Mouse (Mus musculus) neural tube, embryonic 15.5 days (tissue): Measurements from ENCODE around the gene Matn4. TPM values are rescaled to one million over a fixed set of nuclear protein-coding genes. Genes with fewer than 3 reads are reported as not detected.
"Not testable (repeated sequence)": the region's sequence is repeated elsewhere in the genome, so short reads cannot be mapped to it uniquely, and the experiment has no call there.

Experiments used
- ATAC-seq: fragments of 200-750 bp; cut with Nextera tagmentation; 2 replicates; pipeline ENCODE4 v1.8.0; 2017; ENCODE audit warnings: mild to moderate bottlenecking, moderate TSS enrichment, moderate library complexity; ENCODE audit not compliant: low FRiP score
- H3K27ac ChIP-seq: fragments of 300-500 bp; sonication (generic); replicated peaks from 2 replicates; pipeline ENCODE4 v1.5.1; 2015; ENCODE audit warnings: mild to moderate bottlenecking, inconsistent platforms
- H3K27me3 ChIP-seq: fragments of 300-500 bp; sonication (generic); replicated peaks from 2 replicates; pipeline ENCODE4 v1.6.1; 2015; ENCODE audit warnings: inconsistent platforms
- H3K36me3 ChIP-seq: fragments of 300-500 bp; sonication (generic); 2 replicates; pipeline ENCODE4 v1.6.1; 2015; ENCODE audit warnings: inconsistent platforms
- H3K4me1 ChIP-seq: fragments of 300-500 bp; sonication (generic); 2 replicates; pipeline ENCODE4 v1.6.1; 2015; ENCODE audit warnings: inconsistent platforms
- H3K4me2 ChIP-seq: fragments of 300-500 bp; sonication (generic); 2 replicates; pipeline ENCODE4 v1.6.1; 2015; ENCODE audit warnings: inconsistent platforms, mild to moderate bottlenecking, moderate library complexity
- H3K4me3 ChIP-seq: fragments of 300-500 bp; sonication (generic); replicated peaks from 2 replicates; pipeline ENCODE4 v1.5.1; 2015; ENCODE audit warnings: mild to moderate bottlenecking, inconsistent platforms
- H3K9ac ChIP-seq: fragments of 300-500 bp; sonication (generic); replicated peaks from 2 replicates; pipeline ENCODE4 v1.6.1; 2015; ENCODE audit warnings: mild to moderate bottlenecking, inconsistent platforms
- H3K9me3 ChIP-seq: fragments of 300-500 bp; sonication (generic); replicated peaks from 2 replicates; pipeline ENCODE4 v1.6.1; 2016; ENCODE audit warnings: inconsistent platforms
- WGBS: fragments of 180-500 bp; shearing (Covaris S2); methylation state at CpG from one replicate; pipeline ENCODE4 v1.1.7; 2015; ENCODE audit warnings: mixed read lengths; 5-methylcytosine and 5-hydroxymethylcytosine counted together
- microRNA-seq: library from miRNA; unstranded; fragments of <30 nt; microRNA quantifications from one replicate; pipeline ENCODE4, GENCODE M21; 2017
- polyA plus RNA-seq: library from polyadenylated mRNA; unstranded; fragments of >200 nt; fragmentation: Nextera tagmentation; extraction: Ambion mirVana; gene quantifications from 2 replicates; pipeline ENCODE4 v1.2.1, GENCODE M21; 2015

The Matn4 gene
- polyA plus RNA-seq, 1 experiment from 2014 or later = 8.5 TPM

DNA sequence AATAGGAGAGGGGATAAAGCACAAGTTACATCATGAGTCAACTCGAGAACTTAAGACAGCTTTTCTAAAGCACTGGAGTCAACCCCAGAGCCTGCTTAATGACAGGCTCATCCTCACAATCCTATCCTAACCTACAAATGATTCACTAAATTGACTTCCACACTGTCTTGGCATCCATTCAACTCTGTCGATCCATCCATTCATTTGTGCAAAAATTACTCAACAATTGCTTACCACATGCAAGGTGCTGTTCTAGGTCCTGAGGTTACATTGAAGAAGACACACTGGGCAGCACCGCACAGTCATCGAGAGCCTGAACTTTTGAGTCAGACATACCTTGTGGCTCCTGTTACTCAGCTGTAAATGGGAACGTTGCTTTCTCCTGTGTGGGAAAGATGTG is 45.9 kb downstream of the Matn4 start:
- no peaks in the 10 kb centered on the region for H3K27me3 ChIP-seq
- H3K36me3 ChIP-seq = no peaks in the 10 kb centered on the region
- no peaks in the 10 kb centered on the region for H3K4me1 ChIP-seq
- no peak overlapping the region for H3K4me2 ChIP-seq
- no peak overlapping the region for H3K27ac ChIP-seq
- H3K4me3 ChIP-seq = no peak overlapping the region
- WGBS = 83% methylated on average over 5 of the region's 5 CpGs
- no peak overlapping the region for H3K9ac ChIP-seq
- no peaks in the 10 kb centered on the region for H3K9me3 ChIP-seq
- no peak for ATAC-seq

DNA sequence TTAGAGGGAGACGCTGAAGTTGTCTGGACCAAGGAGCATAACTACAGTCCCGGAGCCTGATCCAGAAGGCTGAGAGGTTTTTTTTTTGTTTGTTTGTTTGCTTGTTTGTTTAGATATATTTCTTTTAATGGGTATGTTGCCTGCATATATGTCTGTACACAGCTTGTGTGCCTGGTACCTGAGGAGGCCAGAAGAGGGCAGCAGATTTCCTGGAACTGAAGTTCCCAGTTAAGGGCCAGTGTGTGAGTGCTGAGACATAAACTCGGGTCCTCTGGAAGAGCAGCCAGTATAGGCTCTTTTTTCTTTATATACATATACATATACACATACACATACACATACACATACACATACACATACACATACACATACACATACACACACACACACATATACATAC is 46.6 kb downstream of the Matn4 start:
- H3K36me3 ChIP-seq = no peaks in the 10 kb centered on the region
- ATAC-seq = no peak
- no peak overlapping the region for H3K27ac ChIP-seq
- H3K4me3 ChIP-seq = no peak overlapping the region
- 85% methylated on average over 3 of the region's 3 CpGs for WGBS
- H3K9me3 ChIP-seq = no peaks in the 10 kb centered on the region
- no peaks in the 10 kb centered on the region for H3K27me3 ChIP-seq
- H3K9ac ChIP-seq = no peak overlapping the region
- H3K4me2 ChIP-seq = no peak overlapping the region
- H3K4me1 ChIP-seq = no peaks in the 10 kb centered on the region

DNA sequence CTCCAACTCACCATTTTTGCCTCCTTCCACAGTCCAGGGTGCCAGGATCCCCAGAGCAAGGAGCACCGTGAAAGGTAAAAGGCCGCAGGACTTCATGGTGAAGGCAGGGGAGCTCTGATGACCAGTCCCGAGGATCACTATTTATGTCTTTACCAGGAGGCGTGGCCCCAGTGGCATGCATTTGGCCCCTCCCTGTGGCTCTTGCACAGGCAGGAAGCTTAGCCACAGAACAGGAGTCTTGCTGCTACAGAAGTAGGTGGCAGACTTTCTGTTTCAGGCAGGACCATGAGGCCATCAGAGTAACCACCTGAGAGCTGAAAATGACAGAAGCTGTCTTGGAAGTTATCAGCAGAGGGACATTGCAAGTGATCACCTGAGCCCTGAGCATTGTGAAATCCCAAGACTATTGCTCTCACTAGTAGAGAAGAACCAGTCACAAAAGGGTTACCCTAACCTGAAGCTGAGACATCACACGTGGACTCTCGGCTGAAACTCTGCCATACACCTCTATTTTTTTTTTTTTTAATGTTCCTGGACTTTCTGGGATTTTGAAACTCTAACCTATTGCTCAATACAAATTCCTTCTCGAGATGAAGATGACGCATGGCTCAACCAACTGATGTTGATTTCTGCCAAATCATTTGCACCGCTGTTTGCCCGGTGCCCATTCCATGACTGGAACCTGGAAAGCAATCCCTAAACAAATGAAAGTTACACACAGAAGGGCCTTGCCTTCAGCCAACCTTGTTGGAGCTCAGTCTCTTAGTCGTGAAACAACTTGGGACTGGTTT is 48.6 kb downstream of the Matn4 start:
- 81% methylated on average over 11 of the region's 11 CpGs for WGBS
- H3K9ac ChIP-seq = no peak overlapping the region
- no peak overlapping the region for H3K27ac ChIP-seq

DNA sequence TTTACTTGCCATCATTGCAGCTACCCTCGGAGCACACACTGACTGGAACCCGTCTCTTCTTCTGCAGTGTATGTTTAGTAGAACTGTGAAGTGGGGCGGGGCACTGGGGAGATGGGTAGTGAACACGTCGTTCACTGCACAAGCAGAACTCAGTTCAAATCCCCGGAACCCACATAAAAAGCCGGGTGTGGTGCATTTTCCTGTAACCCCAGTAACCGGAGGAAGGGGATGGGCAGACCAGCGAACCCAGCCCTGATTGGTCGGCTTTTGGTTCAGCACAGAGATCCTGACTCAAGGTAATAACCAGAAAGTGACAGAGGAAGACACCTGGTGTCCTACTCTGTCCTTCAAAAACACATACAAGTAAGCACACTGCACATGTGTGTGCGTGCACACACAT is 51.6 kb downstream of the Matn4 start:
- no peak overlapping the region for H3K4me2 ChIP-seq
- no peaks in the 10 kb centered on the region for H3K4me1 ChIP-seq
- no peak overlapping the region for H3K9ac ChIP-seq
- H3K36me3 ChIP-seq = no peaks in the 10 kb centered on the region
- WGBS = 91% methylated on average over 11 of the region's 11 CpGs
- H3K9me3 ChIP-seq = no peaks in the 10 kb centered on the region
- H3K27me3 ChIP-seq = no peaks in the 10 kb centered on the region
- H3K4me3 ChIP-seq = no peak overlapping the region
- H3K27ac ChIP-seq = no peak overlapping the region
- no peak for ATAC-seq

More for the DNA sequence above, 48.6 kb downstream of the Matn4 start:
- Histone ChIP-seq H3K36me3 (no peaks in the 10 kb centered on the region), H3K9me3 (no peaks in the 10 kb centered on the region), H3K4me1 (no peaks in the 10 kb centered on the region), H3K27me3 (no peaks in the 10 kb centered on the region), H3K4me2 (no peak overlapping the region), H3K4me3 (no peak overlapping the region)
- no peak for ATAC-seq

DNA sequence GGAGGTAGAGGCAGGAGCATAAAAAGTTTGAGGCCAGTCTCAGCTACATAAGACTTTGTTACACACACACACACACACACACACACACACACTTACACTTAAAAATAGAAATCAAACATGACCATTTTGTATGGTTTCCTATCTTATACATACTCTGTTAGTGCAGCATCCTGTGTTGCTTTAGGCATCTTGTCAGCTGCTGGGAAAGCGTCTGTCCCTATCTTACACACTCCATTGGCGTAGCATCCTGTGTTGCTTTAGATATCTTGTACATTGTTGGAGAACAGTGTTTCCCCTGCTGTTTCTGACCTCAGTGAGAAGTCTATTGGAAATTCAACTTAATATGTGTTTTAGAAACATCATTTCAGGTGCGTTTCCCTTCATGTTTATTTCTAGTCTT is 52.3 kb downstream of the Matn4 start:
- 86% methylated on average over 3 of the region's 3 CpGs for WGBS
- Histone ChIP-seq H3K27ac (no peak overlapping the region), H3K27me3 (no peaks in the 10 kb centered on the region), H3K36me3 (no peaks in the 10 kb centered on the region), H3K9me3 (no peaks in the 10 kb centered on the region), H3K4me2 (no peak overlapping the region), H3K9ac (no peak overlapping the region), H3K4me1 (no peaks in the 10 kb centered on the region), H3K4me3 (no peak overlapping the region)
- no peak for ATAC-seq

DNA sequence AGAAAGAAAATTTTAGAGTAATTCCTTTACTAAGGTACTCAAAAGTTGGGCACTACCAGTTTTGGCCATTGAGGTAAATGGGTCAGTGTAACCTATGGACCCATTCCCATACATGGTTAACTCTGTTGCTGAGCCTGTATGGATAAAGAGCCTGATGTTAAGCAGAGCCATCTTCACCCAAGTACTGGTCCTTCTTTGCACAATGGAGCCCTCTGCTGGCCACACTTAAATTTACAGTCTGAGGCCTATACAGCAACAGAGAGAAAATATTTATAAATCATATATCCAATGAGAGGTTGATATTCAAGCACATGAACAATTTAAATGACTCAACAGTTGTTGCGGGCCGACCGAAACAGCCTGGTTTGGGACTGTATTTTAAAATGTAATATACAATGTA is 56.0 kb downstream of the Matn4 start:
- Histone ChIP-seq H3K9me3 (no peaks in the 10 kb centered on the region), H3K27me3 (no peaks in the 10 kb centered on the region), H3K27ac (no peak overlapping the region), H3K9ac (no peak overlapping the region), H3K4me2 (no peak overlapping the region), H3K4me1 (no peaks in the 10 kb centered on the region), H3K4me3 (no peak overlapping the region), H3K36me3 (no peaks in the 10 kb centered on the region)
- 95% methylated on average over 3 of the region's 3 CpGs for WGBS
- no peak for ATAC-seq

DNA sequence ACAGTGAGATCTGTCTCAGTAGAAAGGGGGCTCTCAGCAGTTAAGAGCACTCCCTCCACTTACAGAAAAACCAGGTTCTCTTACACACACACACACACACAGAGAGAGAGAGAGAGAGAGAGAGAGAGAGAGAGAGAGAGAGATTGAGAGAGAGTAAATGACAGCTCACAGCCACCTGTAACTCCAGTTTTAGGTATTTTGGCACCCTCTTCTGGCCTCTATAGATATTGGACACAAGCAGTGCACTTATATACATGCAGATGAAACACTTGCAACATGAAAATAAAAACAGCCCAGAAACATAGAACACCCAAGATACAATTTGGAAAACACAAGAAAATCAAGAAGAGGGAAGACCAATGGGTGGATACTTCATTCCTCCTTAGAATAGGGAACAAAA is 57.3 kb downstream of the Matn4 start:
- not testable (repeated sequence) for H3K36me3 ChIP-seq, ATAC-seq, H3K9me3 ChIP-seq, H3K27ac ChIP-seq, H3K27me3 ChIP-seq, H3K4me1 ChIP-seq, H3K4me2 ChIP-seq, H3K4me3 ChIP-seq, H3K9ac ChIP-seq

DNA sequence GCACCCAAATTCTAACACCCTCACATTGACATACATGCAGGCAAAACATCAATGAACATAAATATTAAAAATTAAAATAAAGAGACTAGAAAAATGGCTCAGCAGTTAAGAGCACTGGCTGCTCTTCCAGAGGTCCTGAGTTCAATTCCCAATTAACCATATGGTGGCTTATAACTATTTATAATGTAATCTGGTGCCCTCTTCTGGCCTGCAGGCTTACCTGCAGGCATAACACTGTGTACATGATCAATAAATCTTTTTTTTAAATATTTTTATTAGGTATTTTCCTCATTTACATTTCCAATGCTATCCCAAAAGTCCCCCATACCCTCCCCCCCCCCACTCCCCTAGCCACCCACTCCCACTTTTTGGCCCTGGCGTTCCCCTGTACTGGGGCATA is 61.2 kb downstream of the Matn4 start:
- H3K4me2 ChIP-seq, H3K27ac ChIP-seq, ATAC-seq, H3K9me3 ChIP-seq, H3K36me3 ChIP-seq, H3K9ac ChIP-seq, H3K27me3 ChIP-seq, H3K4me1 ChIP-seq, H3K4me3 ChIP-seq: not testable (repeated sequence)
- 71% methylated on average over 1 of the region's 1 CpGs for WGBS

Small RNA genes lying within 50 kb of the gene (microRNA-seq; reads per million reads assigned to microRNA genes)
- not detected for gene Mir7678

Other genes with a start within 250 kb of the Matn4 start
- 1.8 and 2.4 TPM in 2 replicates for gene Kcns1, start 234.0 kb downstream of the Matn4 start, polyA plus RNA-seq
- gene Wfdc5, start 222.4 kb downstream of the Matn4 start, polyA plus RNA-seq = not detected in 2 replicates
- not detected in 2 replicates for gene Wfdc12, start 214.6 kb downstream of the Matn4 start, polyA plus RNA-seq
- gene Wfdc15a, start 205.0 kb downstream of the Matn4 start, polyA plus RNA-seq = not detected in 2 replicates
- gene Wfdc15b, start 183.5 kb downstream of the Matn4 start, polyA plus RNA-seq = 2.5 TPM in 1 of 2 replicates, not detected in the other
- gene Svs2, start 166.7 kb downstream of the Matn4 start, polyA plus RNA-seq = not detected in 2 replicates
- not detected in 2 replicates for gene Svs3b, start 148.5 kb downstream of the Matn4 start, polyA plus RNA-seq
- not detected in 2 replicates for gene Svs4, start 126.7 kb downstream of the Matn4 start, polyA plus RNA-seq
- not detected in 2 replicates for gene Svs3a, start 115.9 kb downstream of the Matn4 start, polyA plus RNA-seq
- not detected in 2 replicates for gene Svs6, start 88.4 kb downstream of the Matn4 start, polyA plus RNA-seq
- gene Svs5, start 72.4 kb downstream of the Matn4 start, polyA plus RNA-seq = not detected in 2 replicates
- 0.36 and 0.43 TPM in 2 replicates for gene Slpi, start 16.1 kb downstream of the Matn4 start, polyA plus RNA-seq
- 0.17 and 0.61 TPM in 2 replicates for gene Rbpjl, start 2.0 kb downstream of the Matn4 start, polyA plus RNA-seq
- gene Sdc4, start 38.7 kb upstream of the Matn4 start, polyA plus RNA-seq = 9.0 and 26.2 TPM in 2 replicates
- 86.8 and 92.7 TPM in 2 replicates for gene Sys1, start 51.8 kb upstream of the Matn4 start, polyA plus RNA-seq
- gene Gm20458, start 55.8 kb upstream of the Matn4 start, polyA plus RNA-seq = 4.5 and 5.8 TPM in 2 replicates
- gene Trp53tg5, start 68.6 kb upstream of the Matn4 start, polyA plus RNA-seq = not detected in 2 replicates
- 22.2 and 25.3 TPM in 2 replicates for gene Dbndd2, start 80.9 kb upstream of the Matn4 start, polyA plus RNA-seq
- gene Pigt, start 92.4 kb upstream of the Matn4 start, polyA plus RNA-seq = 88.8 and 92.2 TPM in 2 replicates
- 1.6 and 10.4 TPM in 2 replicates for gene Wfdc2, start 157.3 kb upstream of the Matn4 start, polyA plus RNA-seq
- not detected in 2 replicates for gene Spint3, start 168.3 kb upstream of the Matn4 start, polyA plus RNA-seq
- 0.31 TPM in 1 of 2 replicates, not detected in the other for gene Wfdc6a, start 180.3 kb upstream of the Matn4 start, polyA plus RNA-seq
- gene Eppin, start 188.4 kb upstream of the Matn4 start, polyA plus RNA-seq = not detected in 2 replicates
- not detected in 2 replicates for gene Wfdc6b, start 208.4 kb upstream of the Matn4 start, polyA plus RNA-seq
- gene Wfdc8, start 208.5 kb upstream of the Matn4 start, polyA plus RNA-seq = not detected in 2 replicates
- gene Wfdc16, start 233.6 kb upstream of the Matn4 start, polyA plus RNA-seq = not detected in 2 replicates